Mouse (Mus musculus) liver, embryonic 13.5 days (tissue): ENCODE data around the gene Nrip1. TPM values are rescaled to one million over a fixed set of nuclear protein-coding genes. Genes with fewer than 3 reads are reported as not detected.

Experiments used
- ATAC-seq: fragments of 200-750 bp; cut with Nextera tagmentation; 2 replicates; pipeline ENCODE4 v1.8.0; 2017; ENCODE audit warnings: low read depth, mild to moderate bottlenecking, moderate number of reproducible peaks, moderate library complexity
- DNase-seq: peaks from one replicate; pipeline ENCODE4 v3.0.0; 2022
- H3K27ac ChIP-seq: fragments of 300-500 bp; sonication (generic); 2 replicates; pipeline ENCODE4 v1.5.1; 2015; ENCODE audit warnings: moderate library complexity, mild to moderate bottlenecking, inconsistent platforms
- H3K27me3 ChIP-seq: fragments of 300-500 bp; sonication (generic); 2 replicates; pipeline ENCODE4 v1.6.1; 2015; ENCODE audit warnings: mild to moderate bottlenecking, inconsistent platforms
- H3K36me3 ChIP-seq: fragments of 300-500 bp; sonication (generic); 2 replicates; pipeline ENCODE4 v1.6.1; 2015; ENCODE audit warnings: mild to moderate bottlenecking, inconsistent platforms
- H3K4me1 ChIP-seq: fragments of 300-500 bp; sonication (generic); replicated peaks from 2 replicates; pipeline ENCODE4 v1.6.1; 2015; ENCODE audit warnings: inconsistent platforms
- H3K4me2 ChIP-seq: fragments of 300-500 bp; sonication (generic); 2 replicates; pipeline ENCODE4 v1.6.1; 2015; ENCODE audit warnings: inconsistent platforms, mild to moderate bottlenecking, moderate library complexity
- H3K4me3 ChIP-seq: fragments of 300-500 bp; sonication (generic); replicated peaks from 2 replicates; pipeline ENCODE4 v1.5.1; 2015; ENCODE audit warnings: mild to moderate bottlenecking, inconsistent platforms
- H3K9ac ChIP-seq: fragments of 300-500 bp; sonication (generic); 2 replicates; pipeline ENCODE4 v1.6.1; 2015; ENCODE audit warnings: mild to moderate bottlenecking, inconsistent platforms
- H3K9me3 ChIP-seq: fragments of 300-500 bp; sonication (generic); replicated peaks from 2 replicates; pipeline ENCODE4 v1.6.1; 2016; ENCODE audit warnings: inconsistent platforms
- WGBS: fragments of 180-500 bp; shearing (Covaris S2); methylation state at CpG from one replicate; pipeline ENCODE4 v1.1.7; 2015; ENCODE audit not compliant: insufficient replicate concordance; 5-methylcytosine and 5-hydroxymethylcytosine counted together
- polyA plus RNA-seq: library from polyadenylated mRNA; unstranded; fragments of >200 nt; fragmentation: Nextera tagmentation; extraction: Ambion mirVana; gene quantifications from 2 replicates; pipeline ENCODE4 v1.2.1, GENCODE M21; 2015

Gene Nrip1
- polyA plus RNA-seq, 1 experiment from 2014 or later = 20.4 TPM

GRCm38 (mm10) chr16:76346371-76346770 lies 27.3 kb downstream of the Nrip1 start:
- Histone ChIP-seq H3K4me2 (no peak overlapping the region), H3K9me3 (no peaks in the 10 kb centered on the region), H3K4me3 (no peak overlapping the region), H3K27ac (no peak overlapping the region), H3K9ac (no peak overlapping the region), H3K27me3 (no peaks in the 10 kb centered on the region), H3K36me3 (peaks cover 79% of the 10 kb centered on the region), H3K4me1 (peaks cover 63% of the 10 kb centered on the region)
- DNase-seq (no peak), ATAC-seq (no peak)
- 93% methylated on average over 7 of the region's 7 CpGs for WGBS

GRCm38 (mm10) chr16:76344761-76345368 lies 28.8 kb downstream of the Nrip1 start:
- Histone ChIP-seq H3K27ac (peak overlapping the region; percentile 37; the same call in 1 of the 2 replicates), H3K4me1 (peaks cover 78% of the 10 kb centered on the region)
- WGBS = 84% methylated on average over 3 of the region's 3 CpGs

GRCm38 (mm10) chr16:76344030-76344429 lies 29.6 kb downstream of the Nrip1 start:
- H3K9ac ChIP-seq = no peak overlapping the region
- 79% methylated on average over 2 of the region's 2 CpGs for WGBS
- H3K9me3 ChIP-seq = no peaks in the 10 kb centered on the region
- peak; percentile 52 for ATAC-seq
- peaks cover 77% of the 10 kb centered on the region for H3K36me3 ChIP-seq
- DNase-seq = no peak
- peaks cover 84% of the 10 kb centered on the region for H3K4me1 ChIP-seq
- no peaks in the 10 kb centered on the region for H3K27me3 ChIP-seq
- H3K4me3 ChIP-seq = no peak overlapping the region
- peak overlapping the region; percentile 10; the same call in 1 of the 2 replicates for H3K4me2 ChIP-seq
- peak overlapping the region; percentile 37; the same call in 1 of the 2 replicates for H3K27ac ChIP-seq

More at GRCm38 (mm10) chr16:76344761-76345368, 28.8 kb downstream of the Nrip1 start:
- Histone ChIP-seq H3K36me3 (peaks cover 80% of the 10 kb centered on the region), H3K27me3 (no peaks in the 10 kb centered on the region), H3K9ac (no peak overlapping the region), H3K4me2 (no peak overlapping the region), H3K4me3 (no peak overlapping the region), H3K9me3 (no peaks in the 10 kb centered on the region)
- ATAC-seq = no peak
- no peak for DNase-seq

- H3K9ac ChIP-seq = peak overlapping the region; percentile 59
- peak overlapping the region; percentile 3 for H3K4me2 ChIP-seq
- H3K36me3 ChIP-seq = peaks cover 69% of the 10 kb centered on the region
- no peaks in the 10 kb centered on the region for H3K27me3 ChIP-seq
- no peak overlapping the region for H3K4me3 ChIP-seq
- WGBS = 23% methylated on average over 8 of the region's 8 CpGs
- H3K4me1 ChIP-seq = peaks cover 92% of the 10 kb centered on the region
- peak; percentile 56 for DNase-seq
- H3K27ac ChIP-seq = peak overlapping the region; percentile 89
- H3K9me3 ChIP-seq = no peaks in the 10 kb centered on the region
- peak; percentile 85 for ATAC-seq
Measured at GRCm38 (mm10) chr16:76341636-76342035, 32.0 kb downstream of the Nrip1 start.

GRCm38 (mm10) chr16:76339256-76339655 lies 34.4 kb downstream of the Nrip1 start:
- Histone ChIP-seq H3K27ac (peak overlapping the region; percentile 44; the same call in 1 of the 2 replicates), H3K27me3 (no peaks in the 10 kb centered on the region), H3K9me3 (no peaks in the 10 kb centered on the region), H3K4me1 (peaks cover 96% of the 10 kb centered on the region), H3K36me3 (peaks cover 52% of the 10 kb centered on the region), H3K4me2 (no peak overlapping the region; the same call in 1 of the 2 replicates), H3K9ac (no peak overlapping the region), H3K4me3 (no peak overlapping the region)
- no peak for ATAC-seq
- DNase-seq = no peak
- 58% methylated on average over 10 of the region's 10 CpGs for WGBS

GRCm38 (mm10) chr16:76337351-76337750 lies 36.3 kb downstream of the Nrip1 start:
- Histone ChIP-seq H3K9me3 (no peaks in the 10 kb centered on the region), H3K4me3 (no peak overlapping the region), H3K9ac (no peak overlapping the region), H3K4me1 (peaks cover 91% of the 10 kb centered on the region), H3K27ac (no peak overlapping the region), H3K4me2 (no peak overlapping the region), H3K36me3 (peaks cover 39% of the 10 kb centered on the region), H3K27me3 (no peaks in the 10 kb centered on the region)
- DNase-seq (no peak), ATAC-seq (no peak)
- whole genome bisulfite sequencing = 82% methylated on average over 7 of the region's 7 CpGs

GRCm38 (mm10) chr16:76336932-76337331 lies 36.7 kb downstream of the Nrip1 start:
- Histone ChIP-seq H3K27ac (peak overlapping the region; percentile 9; the same call in 1 of the 2 replicates), H3K4me1 (peaks cover 91% of the 10 kb centered on the region), H3K4me2 (no peak overlapping the region), H3K27me3 (no peaks in the 10 kb centered on the region), H3K9ac (no peak overlapping the region), H3K4me3 (no peak overlapping the region), H3K36me3 (peaks cover 38% of the 10 kb centered on the region), H3K9me3 (no peaks in the 10 kb centered on the region)
- ATAC-seq (no peak), DNase-seq (no peak)
- 78% methylated on average over 11 of the region's 11 CpGs for WGBS

GRCm38 (mm10) chr16:76335913-76336312 lies 37.7 kb downstream of the Nrip1 start:
- Histone ChIP-seq H3K9ac (no peak overlapping the region), H3K4me1 (peaks cover 87% of the 10 kb centered on the region), H3K27me3 (no peaks in the 10 kb centered on the region), H3K9me3 (no peaks in the 10 kb centered on the region), H3K4me3 (no peak overlapping the region), H3K27ac (peak overlapping the region; percentile 9; the same call in 1 of the 2 replicates), H3K36me3 (peaks cover 33% of the 10 kb centered on the region), H3K4me2 (no peak overlapping the region)
- DNase-seq = no peak
- no peak for ATAC-seq
- WGBS = 46% methylated on average over 6 of the region's 6 CpGs

GRCm38 (mm10) chr16:76332127-76332526 lies 41.5 kb downstream of the Nrip1 start:
- Histone ChIP-seq H3K27ac (no peak overlapping the region), H3K27me3 (no peaks in the 10 kb centered on the region), H3K4me2 (no peak overlapping the region), H3K9ac (no peak overlapping the region), H3K36me3 (peaks cover 22% of the 10 kb centered on the region; the same call in 1 of the 2 replicates), H3K4me1 (peaks cover 62% of the 10 kb centered on the region), H3K9me3 (no peaks in the 10 kb centered on the region), H3K4me3 (no peak overlapping the region)
- 75% methylated on average over 7 of the region's 7 CpGs for WGBS
- ATAC-seq = peak; percentile 40; the same call in 1 of the 2 replicates
- no peak for DNase-seq

- H3K27me3 ChIP-seq = no peaks in the 10 kb centered on the region
- peaks cover 62% of the 10 kb centered on the region for H3K4me1 ChIP-seq
- H3K4me2 ChIP-seq = no peak overlapping the region
- no peak overlapping the region for H3K9ac ChIP-seq
- ATAC-seq = no peak
- H3K9me3 ChIP-seq = no peaks in the 10 kb centered on the region
- peak overlapping the region; percentile 25; the same call in 1 of the 2 replicates for H3K27ac ChIP-seq
- 86% methylated on average over 7 of the region's 7 CpGs for WGBS
- H3K36me3 ChIP-seq = peaks cover 15% of the 10 kb centered on the region; the same call in 1 of the 2 replicates
- no peak for DNase-seq
- H3K4me3 ChIP-seq = no peak overlapping the region
Measured at GRCm38 (mm10) chr16:76331231-76331630, 42.4 kb downstream of the Nrip1 start.

- Histone ChIP-seq H3K4me3 (no peak overlapping the region), H3K27me3 (no peaks in the 10 kb centered on the region), H3K9me3 (no peaks in the 10 kb centered on the region), H3K36me3 (peaks cover 11% of the 10 kb centered on the region; the same call in 1 of the 2 replicates), H3K27ac (peak overlapping the region; percentile 78), H3K4me2 (0 out of 2 replicates have a peak overlapping the region, but pooled peaks have one; percentile 8), H3K4me1 (peaks cover 72% of the 10 kb centered on the region), H3K9ac (peak overlapping the region; percentile 61)
- ATAC-seq = no peak
- 80% methylated on average over 3 of the region's 3 CpGs for WGBS
- DNase-seq = no peak
Measured at GRCm38 (mm10) chr16:76325315-76325710, 48.3 kb downstream of the Nrip1 start.
